Mouse (Mus musculus): ENCODE results near the gene Epha1. TPM values are rescaled to one million over a fixed set of nuclear protein-coding genes. Genes with fewer than 3 reads are reported as not detected.

The Epha1 gene
- polyA plus RNA-seq, 1 experiment from 2014 or later: 21.8 TPM

DNA sequence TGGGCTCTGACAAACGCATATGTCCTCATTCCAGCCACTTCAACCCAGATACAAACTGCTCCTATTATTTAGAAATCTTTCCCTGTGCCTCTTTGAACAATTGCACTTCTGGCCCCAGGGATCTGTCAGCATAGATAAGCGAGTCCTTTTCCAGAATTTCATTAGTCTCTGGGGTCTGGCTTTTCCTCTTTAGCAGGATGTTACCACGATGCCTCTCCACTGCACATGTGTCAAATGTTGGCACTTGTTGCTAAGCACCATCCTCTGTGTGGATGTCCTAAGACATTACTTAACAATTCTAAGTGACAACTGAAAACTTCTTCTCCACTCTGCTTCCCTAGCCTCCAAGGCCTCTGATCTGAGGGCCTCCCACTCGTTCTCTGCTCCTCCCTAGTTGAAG is 2.9 kb upstream of the Epha1 start:
- H3K27me3 ChIP-seq (replicated peaks; ENCODE audit: insufficient read depth, low read length): no peaks in the 10 kb centered on the region
- H3K27ac ChIP-seq (ENCODE audit: low read length): peak overlapping the region; percentile 28; the same call in 1 of the 2 replicates
- ATAC-seq: peak; percentile 46

DNA sequence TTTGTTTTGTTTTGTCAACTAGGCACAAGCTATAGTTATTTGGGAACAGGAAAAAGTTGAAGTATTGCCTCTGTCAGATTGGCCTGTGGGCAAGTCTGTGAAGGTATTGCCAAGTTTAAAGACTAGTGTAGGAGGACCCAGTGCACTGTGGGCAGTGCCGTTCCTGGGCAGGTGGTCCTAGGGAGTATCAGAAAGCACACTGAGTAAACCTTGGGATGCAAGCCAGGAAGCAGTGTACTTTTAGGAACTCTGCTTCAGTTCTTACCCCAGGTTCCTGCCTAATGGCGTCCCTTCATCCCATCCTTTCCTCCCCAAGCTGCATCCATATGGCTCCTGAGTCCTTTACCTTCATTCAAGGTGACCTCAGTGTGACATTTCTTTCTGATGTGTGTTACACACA is 2.1 kb upstream of the Epha1 start:
- peak overlapping the region; percentile 23; the same call in 1 of the 2 replicates for H3K27ac ChIP-seq (ENCODE audit: low read length)
- no peak overlapping the region for H3K4me3 ChIP-seq (ENCODE audit: low read depth, low read length)
- no peaks in the 10 kb centered on the region for H3K36me3 ChIP-seq (ENCODE audit: insufficient read depth, low read length)
- H3K9ac ChIP-seq (replicated peaks; ENCODE audit: low read depth): no peak overlapping the region
- DNase-seq (ENCODE audit: low spot score) (no peak), ATAC-seq (no peak)
- TF ChIP-seq CTCF (IDR thresholded peaks at IDR 0.05) (no peak), EP300 (IDR thresholded peaks at IDR 0.05) (no peak)
- WGBS: 67% methylated on average over 2 of the region's 2 CpGs
- H3K4me1 ChIP-seq (ENCODE audit: insufficient read depth, low read depth, low read length): peaks cover 14% of the 10 kb centered on the region
- no peak overlapping the region for H3K4me2 ChIP-seq (replicated peaks; ENCODE audit: low read depth, low read length)
- H3K27me3 ChIP-seq (replicated peaks; ENCODE audit: insufficient read depth, low read length): no peaks in the 10 kb centered on the region
- H3K9me3 ChIP-seq (ENCODE audit: low read length): no peaks in the 10 kb centered on the region

More for the DNA sequence above, 2.9 kb upstream of the Epha1 start:
- TF ChIP-seq EP300 (IDR thresholded peaks at IDR 0.05) (0 out of 2 replicates have a peak, but pooled peaks have one; percentile 30), CTCF (IDR thresholded peaks at IDR 0.05) (no peak)
- Histone ChIP-seq H3K36me3 (ENCODE audit: insufficient read depth, low read length) (no peaks in the 10 kb centered on the region), H3K4me3 (ENCODE audit: low read depth, low read length) (no peak overlapping the region), H3K9ac (replicated peaks; ENCODE audit: low read depth) (0 out of 2 replicates have a peak overlapping the region, but pooled peaks have one; percentile 3), H3K9me3 (ENCODE audit: low read length) (no peaks in the 10 kb centered on the region), H3K4me2 (replicated peaks; ENCODE audit: low read depth, low read length) (no peak overlapping the region), H3K4me1 (ENCODE audit: insufficient read depth, low read depth, low read length) (peaks cover 17% of the 10 kb centered on the region)
- 16% methylated on average over 4 of the region's 4 CpGs for WGBS
- peak; percentile 77 for DNase-seq (ENCODE audit: low spot score)

DNA sequence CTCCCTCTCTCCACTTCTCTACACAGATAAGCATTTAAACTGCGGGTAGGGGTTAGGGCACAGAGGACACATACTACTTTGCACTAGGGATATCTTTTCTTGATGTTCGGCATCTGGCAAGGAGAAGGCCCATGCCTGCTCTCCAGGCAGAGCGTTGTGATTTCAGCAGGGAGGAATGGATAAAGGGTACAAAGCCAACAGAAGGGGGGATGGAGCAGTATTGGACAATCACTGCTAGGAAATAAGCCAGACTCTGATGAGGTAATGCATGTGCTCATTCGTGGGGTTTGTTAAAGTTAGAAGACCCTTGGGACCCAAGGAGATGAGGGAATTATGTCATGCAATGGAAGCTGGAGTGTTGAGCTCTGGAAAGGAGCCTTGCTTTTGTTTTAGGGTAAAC is 1.6 kb upstream of the Epha1 start:
- peak; percentile 75 for DNase-seq (ENCODE audit: low spot score)
- H3K27me3 ChIP-seq (replicated peaks; ENCODE audit: insufficient read depth, low read length): no peaks in the 10 kb centered on the region
- H3K36me3 ChIP-seq (ENCODE audit: insufficient read depth, low read length): no peaks in the 10 kb centered on the region
- H3K9me3 ChIP-seq (ENCODE audit: low read length): no peaks in the 10 kb centered on the region
- peaks cover 14% of the 10 kb centered on the region for H3K4me1 ChIP-seq (ENCODE audit: insufficient read depth, low read depth, low read length)
- H3K9ac ChIP-seq (replicated peaks; ENCODE audit: low read depth): no peak overlapping the region
- no peak overlapping the region for H3K27ac ChIP-seq (ENCODE audit: low read length)
- H3K4me3 ChIP-seq (ENCODE audit: low read depth, low read length): no peak overlapping the region
- ATAC-seq: no peak
- TF ChIP-seq CTCF (IDR thresholded peaks at IDR 0.05) (no peak), EP300 (IDR thresholded peaks at IDR 0.05) (no peak)
- 62% methylated on average over 4 of the region's 4 CpGs for WGBS
- no peak overlapping the region for H3K4me2 ChIP-seq (replicated peaks; ENCODE audit: low read depth, low read length)

DNA sequence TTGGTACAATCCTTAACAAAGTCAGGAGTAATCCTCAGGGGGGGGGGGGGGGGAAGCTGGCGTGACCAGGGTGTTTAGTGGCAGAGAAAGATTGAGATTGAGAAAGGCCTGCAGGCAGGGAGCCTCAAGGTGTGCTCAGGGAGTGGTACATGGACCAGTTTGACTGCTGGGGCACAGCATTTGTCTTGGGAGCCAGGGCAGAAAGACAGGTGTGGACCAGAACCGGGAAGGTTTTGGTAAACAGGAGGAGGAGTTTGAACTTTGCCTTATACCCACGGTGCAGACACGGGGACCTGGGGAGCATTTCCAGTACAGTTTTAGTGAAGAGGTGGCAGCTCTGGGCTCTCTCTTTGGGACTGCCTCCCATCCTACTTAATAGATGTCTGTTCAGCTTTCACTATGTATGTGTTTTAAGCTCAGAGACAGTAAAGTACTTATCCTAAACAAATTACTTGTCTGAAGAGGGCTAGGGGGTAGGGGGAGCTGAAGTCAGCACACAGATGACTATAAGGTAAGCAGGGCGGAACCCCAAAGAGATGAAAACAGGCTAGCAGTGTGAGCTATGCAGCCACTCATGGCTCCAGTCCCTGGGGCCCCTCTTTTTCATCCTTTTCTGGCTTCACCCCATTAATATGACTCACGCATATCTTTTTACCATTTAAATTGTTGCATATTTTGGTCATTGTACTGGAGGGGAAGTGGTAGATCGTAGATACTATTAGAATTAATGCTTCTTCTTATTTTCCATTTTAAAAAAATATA is 782 bp upstream of the Epha1 start:
- no peak for TF ChIP-seq EP300 (IDR thresholded peaks at IDR 0.05)
- TF ChIP-seq CTCF (IDR thresholded peaks at IDR 0.05): no peak
- peaks cover 14% of the 10 kb centered on the region for H3K4me1 ChIP-seq (ENCODE audit: insufficient read depth, low read depth, low read length)
- H3K36me3 ChIP-seq (ENCODE audit: insufficient read depth, low read length): no peaks in the 10 kb centered on the region
- no peak overlapping the region; the same call in 1 of the 2 replicates for H3K9ac ChIP-seq (replicated peaks; ENCODE audit: low read depth)
- WGBS: 47% methylated on average over 6 of the region's 7 CpGs
- peak overlapping the region; percentile 57 for H3K4me3 ChIP-seq (ENCODE audit: low read depth, low read length)
- H3K27ac ChIP-seq (ENCODE audit: low read length): peak overlapping the region; percentile 91
- no peak for DNase-seq (ENCODE audit: low spot score)
- no peaks in the 10 kb centered on the region for H3K9me3 ChIP-seq (ENCODE audit: low read length)
- ATAC-seq: no peak
- no peaks in the 10 kb centered on the region for H3K27me3 ChIP-seq (replicated peaks; ENCODE audit: insufficient read depth, low read length)
- H3K4me2 ChIP-seq (replicated peaks; ENCODE audit: low read depth, low read length): peak overlapping the region; percentile 87

DNA sequence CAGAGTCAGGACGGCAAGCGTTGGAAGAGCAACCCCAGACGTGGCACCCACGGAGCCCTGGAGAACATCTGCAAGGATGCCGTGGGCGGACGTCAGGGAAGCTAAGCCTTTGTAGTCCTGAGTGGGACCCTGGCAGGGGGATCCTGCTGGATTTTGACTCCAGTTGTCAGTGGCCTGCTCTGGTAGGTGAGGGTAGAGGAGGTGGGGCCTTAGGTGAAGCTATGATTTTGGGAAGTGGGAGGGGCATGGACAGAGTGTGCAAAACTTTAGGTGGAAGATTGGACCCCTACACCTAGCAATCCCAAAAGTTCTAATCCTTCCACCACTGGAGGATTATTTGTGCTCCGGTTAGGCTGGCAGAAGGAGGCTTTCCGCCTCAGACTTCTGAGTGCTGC is 650 bp downstream of the Epha1 start:
- Histone ChIP-seq H3K27ac (ENCODE audit: low read length) (peak overlapping the region; percentile 91), H3K9me3 (ENCODE audit: low read length) (no peaks in the 10 kb centered on the region), H3K27me3 (replicated peaks; ENCODE audit: insufficient read depth, low read length) (no peaks in the 10 kb centered on the region), H3K4me1 (ENCODE audit: insufficient read depth, low read depth, low read length) (peaks cover 14% of the 10 kb centered on the region), H3K9ac (replicated peaks; ENCODE audit: low read depth) (peak overlapping the region; percentile 74), H3K36me3 (ENCODE audit: insufficient read depth, low read length) (no peaks in the 10 kb centered on the region), H3K4me3 (ENCODE audit: low read depth, low read length) (peak overlapping the region; percentile 57), H3K4me2 (replicated peaks; ENCODE audit: low read depth, low read length) (peak overlapping the region; percentile 87)
- no peak for ATAC-seq
- WGBS: 29% methylated on average over 9 of the region's 9 CpGs
- TF ChIP-seq EP300 (IDR thresholded peaks at IDR 0.05) (no peak), CTCF (IDR thresholded peaks at IDR 0.05) (no peak)
- no peak for DNase-seq (ENCODE audit: low spot score)

DNA sequence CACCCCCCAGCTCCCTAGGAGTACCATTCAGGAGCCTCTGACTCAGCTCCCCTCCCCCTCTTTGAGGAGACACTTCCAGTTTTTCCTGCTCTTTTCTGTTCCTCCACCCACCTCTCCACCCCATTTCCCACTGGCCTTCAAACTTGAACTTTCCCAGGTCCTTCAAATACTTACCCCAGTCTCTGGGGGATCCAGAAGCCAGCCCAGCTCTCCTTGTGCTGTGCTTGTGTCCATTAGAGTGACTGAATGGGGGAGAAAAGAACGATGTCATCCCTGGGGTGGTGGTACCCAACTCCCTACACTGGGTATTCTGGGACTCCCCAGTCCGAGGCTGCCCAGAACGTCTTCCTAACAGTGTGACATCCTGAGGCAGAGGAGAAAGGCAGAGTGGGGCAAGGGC is 1.1 kb downstream of the Epha1 start:
- Histone ChIP-seq H3K4me2 (replicated peaks; ENCODE audit: low read depth, low read length) (peak overlapping the region; percentile 87), H3K9ac (replicated peaks; ENCODE audit: low read depth) (peak overlapping the region; percentile 74; the same call in 1 of the 2 replicates), H3K27me3 (replicated peaks; ENCODE audit: insufficient read depth, low read length) (no peaks in the 10 kb centered on the region), H3K36me3 (ENCODE audit: insufficient read depth, low read length) (no peaks in the 10 kb centered on the region), H3K27ac (ENCODE audit: low read length) (peak overlapping the region; percentile 91), H3K4me3 (ENCODE audit: low read depth, low read length) (peak overlapping the region; percentile 57), H3K9me3 (ENCODE audit: low read length) (no peaks in the 10 kb centered on the region), H3K4me1 (ENCODE audit: insufficient read depth, low read depth, low read length) (peaks cover 14% of the 10 kb centered on the region)
- TF ChIP-seq EP300 (IDR thresholded peaks at IDR 0.05): no peak
- TF ChIP-seq CTCF (IDR thresholded peaks at IDR 0.05): no peak
- WGBS: 15% methylated on average over 3 of the region's 3 CpGs
- no peak for DNase-seq (ENCODE audit: low spot score)
- ATAC-seq: no peak

All from lung, postnatal 0 days (tissue).